Mouse (Mus musculus): Measurements from ENCODE around the gene Gls. TPM values are rescaled to one million over a fixed set of nuclear protein-coding genes. Genes with fewer than 3 reads are reported as not detected.
A peak's percentile ranks its signal among the peaks of the same experiment; 100 is the strongest.

The Gls gene
- total RNA-seq, 2 experiments from 2014 or later = 402 to 406 TPM

GRCm38 (mm10) chr1:52113666-52114069 is 119.4 kb downstream of the Gls start:
- intact Hi-C loops (cut with DNase I) = no loop called here
- peak overlapping the region; percentile 46 for H3K4me3 ChIP-seq
- peak overlapping the region; percentile 87 for H3K27ac ChIP-seq
- DNase-seq (ENCODE audit: extremely low spot score in 1 of 2, low spot score in 2 of 2) = peak; percentile 99
- TF ChIP-seq CTCF (IDR thresholded peaks at IDR 0.05) = peak; percentile 100

Other genes starting within 250 kb of the Gls start
- gene Stat4, start 246.1 kb downstream of the Gls start, total RNA-seq (2021) = 1 to 10 TPM; 3.5 to 5.0 TPM
- 10 to 100 TPM; 18.0 to 18.3 TPM for gene Stat1, start 113.8 kb downstream of the Gls start, total RNA-seq (2021)